Mouse (Mus musculus) midbrain, embryonic 15.5 days (tissue): ENCODE measurements around the gene Sos1. TPM values are rescaled to one million over a fixed set of nuclear protein-coding genes. Genes with fewer than 3 reads are reported as not detected.

Experiments
- polyA plus RNA-seq: library from polyadenylated mRNA; unstranded; fragments of >200 nt; fragmentation: Nextera tagmentation; extraction: Ambion mirVana; gene quantifications from 2 replicates; pipeline ENCODE4 v1.2.1, GENCODE M21; 2015

Gene Sos1
- polyA plus RNA-seq, 1 experiment from 2014 or later: 8.8 TPM

Other genes with a start within 250 kb of the Sos1 start
- 48.8 and 49.7 TPM in 2 replicates for gene Morn2, start 190.2 kb downstream of the Sos1 start, polyA plus RNA-seq
- gene Dhx57, start 190.0 kb downstream of the Sos1 start, polyA plus RNA-seq: 52.2 and 58.2 TPM in 2 replicates
- 1.0 and 1.6 TPM in 2 replicates for gene Arhgef33, start 173.0 kb downstream of the Sos1 start, polyA plus RNA-seq
- 3.3 and 4.4 TPM in 2 replicates for gene Gm10190, start 106.9 kb downstream of the Sos1 start, polyA plus RNA-seq
- gene Cdkl4, start 97.4 kb upstream of the Sos1 start, polyA plus RNA-seq: 5.1 and 5.5 TPM in 2 replicates
- 26.5 and 26.8 TPM in 2 replicates for gene Map4k3, start 248.0 kb upstream of the Sos1 start, polyA plus RNA-seq